Mouse (Mus musculus) cerebellum, adult 9-10 months (tissue): ENCODE measurements at regions not wholly inside any gene's neighbourhood (a gene's known extent, or its start where the extent isn't known, plus 50 kb on each side); places are given as distances from the start of the nearest gene placed in this dataset.
A peak's percentile ranks its signal among the peaks of the same experiment; 100 is the strongest.

ENCODE experiments used
- DNase-seq: peaks from one replicate; pipeline ENCODE4 v3.0.0; 2022

DNA sequence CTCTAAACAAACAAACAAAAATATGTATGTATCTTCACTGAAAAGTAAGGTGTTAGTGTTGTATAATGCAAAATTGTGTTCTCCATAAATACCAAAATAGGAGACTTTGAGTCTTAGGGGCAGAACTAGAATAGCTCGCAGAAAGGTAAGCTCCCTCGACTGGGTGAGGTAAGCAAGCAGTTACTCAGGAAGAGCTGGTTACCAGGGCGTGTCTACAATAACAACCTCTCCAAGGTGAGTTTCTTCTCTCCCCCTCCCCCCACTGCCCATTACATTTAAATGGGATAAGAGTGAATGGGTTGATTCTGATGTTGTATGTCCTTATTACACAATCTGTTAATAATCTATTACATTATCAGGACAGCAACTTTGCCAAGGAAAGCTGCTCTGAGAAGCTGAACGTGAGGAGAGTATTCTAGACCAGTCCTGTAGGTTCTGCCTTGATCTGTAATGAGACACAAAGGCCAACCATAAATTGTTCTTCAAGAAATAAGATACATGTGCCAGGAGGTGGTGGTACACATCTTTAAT is 125.2 kb upstream of the Zfand5 start:
- DNase-seq, result no peak

DNA sequence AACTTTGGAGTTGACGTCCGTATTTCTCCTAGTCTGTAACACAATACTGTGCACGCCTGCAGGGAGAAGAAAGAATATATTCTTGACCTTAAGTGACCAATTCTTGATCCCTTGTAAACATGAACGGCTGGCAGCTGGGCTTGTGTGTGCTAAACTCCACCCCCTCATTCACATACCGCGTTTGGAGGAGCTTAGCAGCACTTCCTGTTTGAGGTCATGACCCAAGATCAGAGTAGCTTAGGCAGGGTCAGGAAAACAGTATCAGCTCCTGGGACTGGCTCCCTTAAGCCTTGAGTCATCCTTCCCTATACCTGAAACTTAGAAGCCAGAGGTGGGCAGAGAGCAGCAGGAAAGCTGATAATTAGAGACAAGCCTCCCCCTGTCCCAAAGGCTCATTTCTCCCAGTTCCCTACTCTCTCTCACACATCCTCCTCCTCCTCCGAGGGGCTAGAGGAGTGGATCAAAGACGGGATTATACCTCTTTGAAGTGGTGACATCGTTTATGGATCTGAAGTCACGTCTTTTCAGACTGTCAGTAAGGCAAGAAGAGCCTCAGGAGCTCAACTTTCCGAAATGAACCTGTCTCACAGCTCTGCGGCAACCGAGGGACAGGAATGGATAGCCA is 127.3 kb upstream of the Zfand5 start:
- no peak for DNase-seq

DNA sequence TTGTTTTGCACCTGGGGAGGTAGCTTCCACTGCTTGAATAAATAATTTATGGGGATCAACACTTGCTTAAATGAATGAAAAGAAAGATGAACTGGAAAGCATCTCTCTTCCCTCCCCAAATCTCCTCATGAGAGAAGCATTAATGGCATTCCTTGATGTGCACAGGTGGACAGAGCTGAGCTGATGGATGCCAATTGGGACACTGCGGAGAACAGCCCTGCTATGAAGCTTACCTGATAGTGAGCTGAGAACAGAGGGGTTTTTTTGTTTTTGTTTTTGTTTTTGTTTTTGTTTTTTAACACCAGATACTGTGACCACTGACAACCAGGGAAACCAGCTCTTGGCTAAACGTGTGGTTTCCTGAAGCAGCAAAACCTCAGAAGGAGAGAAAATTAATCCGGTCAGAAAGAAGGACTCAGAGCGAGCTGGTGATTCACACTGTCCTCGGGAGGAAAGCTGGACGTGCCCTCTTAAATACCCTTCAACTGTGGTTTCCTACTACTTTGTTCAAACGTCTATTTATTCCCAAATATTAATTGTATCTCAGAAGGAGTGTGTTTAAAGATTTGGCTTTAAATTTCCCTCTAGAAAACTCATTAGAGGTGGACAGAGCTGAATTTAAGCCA is 128.0 kb upstream of the Zfand5 start:
- no peak for DNase-seq

DNA sequence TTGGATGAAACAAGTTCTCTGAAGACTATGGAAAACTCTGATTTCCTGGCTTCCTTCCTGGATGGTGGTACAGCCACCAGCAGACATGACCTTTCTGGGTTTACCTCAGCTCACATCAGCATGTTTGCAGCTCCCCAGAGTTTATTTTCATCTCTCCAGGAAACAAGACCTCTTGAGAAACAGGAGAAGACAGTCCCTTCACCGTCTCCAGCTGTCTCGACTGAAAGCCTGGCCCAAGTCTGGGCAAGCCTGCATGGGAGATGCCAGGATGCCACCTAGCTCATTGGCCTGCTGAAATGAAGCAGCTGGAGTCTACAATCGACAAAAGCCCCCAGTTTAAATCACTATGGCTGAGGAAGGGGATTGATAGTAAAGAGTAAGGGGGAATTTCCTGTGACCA is 131.6 kb upstream of the Zfand5 start:
- DNase-seq, result no peak

DNA sequence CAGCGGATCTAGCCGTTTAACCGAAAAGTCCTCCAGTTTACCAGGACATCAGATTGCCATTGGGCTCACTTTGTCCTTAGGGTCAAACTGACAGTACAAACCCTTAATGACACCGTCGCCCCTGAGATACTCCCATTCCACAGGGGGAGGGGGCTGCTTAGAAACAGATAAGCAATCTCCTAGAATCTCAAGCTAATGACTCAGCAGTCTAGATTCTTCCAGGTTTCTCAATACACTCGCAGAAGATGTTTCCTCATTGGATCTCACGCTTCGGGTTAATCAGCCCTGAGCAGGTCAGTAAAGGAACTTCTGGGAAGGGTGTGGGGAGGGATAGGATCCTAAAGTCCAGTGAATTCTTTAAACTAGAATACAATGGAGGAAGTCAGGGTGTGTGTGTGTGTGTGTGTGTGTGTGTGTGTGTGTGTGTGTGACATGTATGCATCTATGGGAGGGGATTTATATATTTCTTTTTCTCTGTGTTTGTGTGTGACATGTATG is 133.0 kb upstream of the Zfand5 start:
- no peak for DNase-seq

DNA sequence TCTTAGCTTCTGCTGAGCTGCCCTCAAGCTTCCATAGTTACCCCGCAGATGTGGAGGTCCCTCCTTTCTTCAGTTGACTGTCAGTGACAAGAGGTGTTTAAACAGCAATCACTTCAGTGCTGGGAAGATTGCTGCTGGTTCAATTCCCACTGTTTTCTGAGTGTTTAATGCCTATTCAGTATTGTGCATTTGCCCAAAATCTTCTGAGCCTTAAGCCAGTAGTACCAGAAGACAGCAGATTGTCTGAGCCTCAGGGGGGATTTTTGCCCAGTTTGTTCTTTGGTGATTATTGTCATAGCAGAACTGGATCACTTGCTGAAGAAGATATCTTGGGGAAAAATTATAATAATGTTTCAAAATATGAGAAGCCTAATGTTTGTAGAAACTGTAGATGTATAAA is 135.3 kb upstream of the Zfand5 start:
- DNase-seq, result peak; percentile 79

DNA sequence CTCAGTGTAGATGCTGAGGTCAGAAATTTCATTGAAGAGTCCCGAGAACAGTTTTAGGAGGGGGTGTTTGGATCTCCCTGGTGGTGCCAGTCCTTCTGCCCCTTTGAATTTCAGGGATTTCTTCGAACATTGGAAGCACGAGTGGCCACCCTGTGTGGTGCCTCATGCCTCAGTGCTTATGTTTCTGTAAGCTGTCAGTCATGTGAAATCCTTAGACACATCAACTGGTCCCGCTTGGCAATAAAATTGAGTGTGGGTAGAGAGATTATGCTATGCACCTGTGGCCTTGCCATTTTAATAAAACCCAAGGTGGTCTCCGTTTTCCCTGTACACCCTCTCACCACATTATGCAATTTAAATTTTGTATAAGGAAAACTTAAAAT is 136.1 kb upstream of the Zfand5 start:
- DNase-seq, result peak; percentile 82

DNA sequence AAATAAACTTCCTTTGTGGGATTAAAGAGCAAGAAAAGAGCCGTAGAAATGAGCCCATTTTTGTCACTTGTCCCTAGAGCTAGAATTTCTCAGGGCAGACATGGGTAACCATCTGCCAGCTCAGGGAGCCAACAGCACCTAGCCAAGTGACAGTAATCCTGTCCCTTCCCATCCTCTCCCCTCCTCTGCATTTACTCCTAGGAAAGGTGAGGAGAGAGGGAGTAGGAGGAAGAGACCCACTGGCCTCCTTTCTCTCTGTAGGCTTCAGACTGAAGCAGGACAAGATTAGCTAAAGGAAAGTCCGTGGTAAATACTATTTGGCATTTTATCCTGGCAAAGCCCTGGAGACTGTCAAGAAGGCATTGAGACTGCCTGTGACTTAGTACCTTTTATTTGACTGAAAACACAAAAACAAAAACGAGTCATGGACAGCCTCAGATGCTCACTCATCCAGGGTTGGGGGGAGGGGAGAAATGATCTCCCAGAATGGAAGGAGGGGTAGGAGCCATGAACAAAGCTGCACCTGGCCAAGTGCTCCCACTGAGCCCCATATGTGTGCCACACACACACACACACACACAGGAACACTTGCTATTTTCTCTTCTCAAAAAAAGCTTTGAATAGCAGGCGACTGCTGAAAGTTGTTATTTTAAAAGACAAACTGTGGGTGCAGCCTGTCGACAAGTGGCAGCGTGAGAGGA is 136.6 kb upstream of the Zfand5 start:
- peak; percentile 91 for DNase-seq

DNA sequence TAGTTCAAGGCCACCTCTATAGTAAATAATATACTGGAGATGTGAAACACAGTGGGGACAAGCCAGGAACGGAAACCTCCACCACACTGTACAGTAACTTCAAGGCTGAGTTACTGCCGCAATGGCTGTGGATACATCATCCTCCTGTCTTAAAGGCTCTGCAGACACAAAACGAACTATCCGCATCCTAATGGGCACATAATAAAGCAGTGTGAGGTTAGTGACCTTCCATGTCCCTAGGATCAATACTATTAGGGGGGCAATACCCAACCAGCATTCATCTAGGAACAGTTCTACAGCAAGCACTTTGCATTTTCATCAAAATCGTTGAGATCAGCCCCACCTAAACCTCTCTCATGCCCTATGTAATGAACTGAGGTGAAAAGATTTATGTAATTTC is 142.4 kb upstream of the Zfand5 start:
- no peak for DNase-seq

DNA sequence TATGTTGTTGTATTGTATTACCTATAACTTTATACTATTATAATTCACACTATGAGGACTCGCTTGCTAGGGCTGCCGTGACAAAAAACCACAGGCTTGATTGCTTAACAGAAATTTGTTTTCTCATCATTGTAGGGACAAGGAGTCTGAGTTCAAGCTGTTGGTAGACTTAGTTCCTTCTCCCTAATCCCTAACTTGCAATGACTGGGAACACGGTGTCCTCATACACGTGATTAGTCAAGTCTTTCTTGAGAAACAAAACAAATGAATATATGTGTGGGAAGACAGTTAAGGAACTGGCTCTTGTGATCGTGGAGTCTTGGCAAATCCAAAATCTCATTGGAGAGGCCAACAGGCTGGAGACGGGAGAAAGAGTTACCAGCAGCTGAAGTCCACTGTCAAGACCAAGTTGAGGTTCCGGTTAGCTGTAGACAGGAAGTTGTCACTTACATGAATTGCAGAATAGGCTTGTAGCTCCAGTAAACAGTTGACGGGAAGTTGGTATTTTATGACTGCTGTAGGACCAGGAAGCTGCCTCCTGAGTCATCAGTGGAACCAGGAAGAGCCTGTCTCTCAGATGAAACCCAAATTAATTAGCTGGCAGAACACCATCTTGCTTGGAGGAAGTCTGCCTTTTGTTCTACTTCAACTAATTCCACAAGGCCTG is 144.9 kb upstream of the Zfand5 start:
- no peak for DNase-seq

DNA sequence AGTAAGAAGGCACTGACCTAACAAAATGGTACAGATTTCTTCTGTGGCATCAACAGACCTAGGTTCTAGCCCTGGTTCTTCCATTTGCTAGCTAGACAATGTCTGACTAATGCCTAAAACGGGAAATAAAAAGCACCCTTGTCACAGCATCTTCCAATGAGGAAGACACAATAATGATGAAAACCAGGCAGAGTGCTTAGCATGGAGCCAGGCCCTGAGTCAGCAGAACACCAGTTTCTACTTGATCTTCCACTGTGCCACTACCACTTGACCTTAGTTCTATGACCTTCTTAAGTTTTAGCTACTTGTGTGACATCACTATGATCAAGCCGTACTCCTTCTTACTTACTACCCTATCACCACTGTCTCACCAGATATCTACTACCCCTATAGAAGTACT is 145.4 kb upstream of the Zfand5 start:
- no peak for DNase-seq

DNA sequence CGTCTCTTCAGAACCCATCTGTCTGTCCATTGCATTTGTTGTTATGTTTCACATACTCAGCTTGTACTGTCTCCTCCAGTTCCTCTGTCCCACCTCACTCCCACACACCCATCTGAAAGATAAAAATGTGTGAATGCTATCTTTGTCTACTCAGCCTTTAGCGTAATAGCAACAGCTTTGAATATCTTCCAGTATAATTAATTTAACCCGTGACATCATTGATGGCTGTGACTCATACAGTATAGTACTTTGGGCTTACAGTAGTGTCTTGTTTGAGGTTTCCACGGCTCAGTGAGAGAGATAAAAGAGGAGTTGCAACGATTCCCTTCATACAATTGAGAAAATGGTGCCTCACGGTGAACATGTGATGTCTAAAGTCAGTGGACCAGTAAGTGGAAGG is 152.6 kb upstream of the Zfand5 start:
- no peak for DNase-seq

DNA sequence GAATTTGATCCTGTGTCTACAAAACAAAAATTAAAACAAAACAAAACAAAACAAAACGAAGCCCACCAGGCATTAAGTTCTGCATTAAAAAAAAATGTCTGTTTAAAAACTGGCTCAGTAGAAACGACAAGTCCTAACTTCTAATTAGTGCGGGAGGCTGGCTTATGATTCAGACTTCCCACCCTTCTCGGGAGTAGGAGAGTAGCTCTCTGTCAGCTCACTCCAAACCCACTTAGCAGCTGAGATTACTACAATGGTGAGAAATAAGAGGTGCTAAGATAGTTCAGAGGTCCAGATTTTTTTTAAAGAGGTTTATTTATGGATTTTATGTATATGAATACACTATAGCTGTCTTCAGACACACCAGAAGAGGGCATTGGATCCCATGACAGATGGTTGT is 153.3 kb upstream of the Zfand5 start:
- no peak for DNase-seq

DNA sequence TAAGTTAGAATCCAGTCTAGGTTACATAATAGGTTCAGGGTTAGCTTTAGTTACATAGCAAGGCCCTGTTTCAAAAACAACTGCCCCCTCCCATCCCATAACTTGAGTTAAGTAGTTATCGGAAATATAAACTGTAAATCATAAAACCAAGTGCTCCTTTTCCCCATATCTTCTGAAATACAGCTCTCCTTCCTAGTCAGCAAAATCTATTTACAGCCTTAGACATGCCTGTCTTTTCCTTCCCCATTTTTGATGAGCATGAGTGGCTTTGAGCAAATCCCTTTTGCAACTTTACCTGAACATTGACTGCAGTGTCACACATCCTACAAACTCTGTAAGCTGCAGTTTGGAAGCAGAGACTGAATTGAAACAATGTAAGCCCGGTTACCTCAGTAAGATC is 156.4 kb upstream of the Zfand5 start:
- DNase-seq, result no peak

DNA sequence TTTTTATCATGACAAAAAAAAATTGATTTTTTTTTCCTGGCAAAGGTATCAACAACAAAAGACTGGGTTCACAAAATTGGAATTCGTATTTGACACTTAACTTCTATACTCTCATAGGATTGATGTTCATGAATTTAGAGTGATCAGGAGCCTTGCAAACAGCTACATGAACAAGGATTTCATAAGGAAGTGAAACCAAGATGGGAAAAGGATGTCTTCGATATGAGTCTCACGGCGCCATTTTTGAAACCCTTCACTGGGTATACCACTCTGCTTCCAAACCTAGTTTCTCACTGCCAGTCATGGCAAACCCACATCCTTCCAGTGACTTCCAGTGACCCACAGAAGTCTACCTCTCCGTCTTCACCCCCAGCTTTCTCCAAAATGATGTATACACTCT is 157.8 kb upstream of the Tmc1 start:
- DNase-seq, result no peak

DNA sequence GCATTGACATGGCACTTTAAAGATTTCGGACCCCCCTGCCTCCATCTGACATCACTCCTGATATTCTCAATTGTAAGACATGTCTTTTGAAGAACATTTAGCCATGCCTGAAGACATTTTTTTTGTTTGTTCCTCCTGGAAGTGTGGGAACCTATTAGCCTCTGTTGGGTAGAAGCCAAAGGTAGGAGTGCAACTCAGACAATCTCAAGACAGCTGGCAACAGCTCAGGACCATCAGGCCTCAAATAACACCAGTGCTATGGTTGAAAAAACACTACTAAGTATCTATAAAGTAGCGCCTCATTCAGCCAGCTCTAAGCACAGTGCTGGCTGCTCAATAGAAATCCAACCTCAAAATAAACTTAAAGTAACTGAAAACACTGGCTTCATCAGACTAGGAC is 154.3 kb upstream of the Tmc1 start:
- no peak for DNase-seq

DNA sequence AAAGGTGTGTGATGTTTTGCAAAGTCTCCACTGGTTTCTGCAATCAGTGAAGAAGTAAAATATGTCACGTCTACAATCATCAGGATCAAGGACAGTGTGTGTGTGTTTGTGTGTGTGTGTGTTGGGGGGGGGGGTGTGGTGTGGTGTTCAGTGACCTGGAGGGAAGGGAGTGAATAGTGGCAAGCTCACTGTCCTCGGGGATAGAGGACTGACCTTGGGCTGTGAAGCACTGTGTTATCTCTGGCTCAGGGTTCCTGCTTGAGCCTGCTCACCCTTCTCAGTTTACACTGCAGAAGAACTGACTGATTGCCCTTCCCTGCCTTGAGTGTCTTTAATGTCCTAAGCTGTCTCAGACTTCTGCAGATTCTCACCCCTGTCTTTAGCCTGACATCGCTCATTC is 153.7 kb upstream of the Tmc1 start:
- no peak for DNase-seq

DNA sequence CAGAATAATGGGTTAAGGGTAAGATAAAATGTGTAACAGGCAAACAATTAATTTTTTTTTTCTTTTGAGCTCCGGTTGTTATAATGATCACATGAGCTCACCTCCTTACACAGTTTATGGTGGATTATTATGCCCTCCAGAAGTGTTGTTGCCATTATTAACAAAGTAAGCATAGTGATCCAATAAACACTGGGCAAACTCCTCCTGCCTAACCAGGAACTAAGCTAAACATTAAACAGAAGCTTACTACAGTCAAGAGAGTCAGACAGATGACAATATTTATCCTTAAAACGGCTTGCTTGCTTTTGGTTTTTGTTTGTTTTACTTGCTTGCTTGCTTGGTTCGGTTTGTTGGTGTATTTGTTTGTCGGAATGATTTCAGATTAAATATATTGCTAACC is 153.3 kb upstream of the Tmc1 start:
- no peak for DNase-seq

DNA sequence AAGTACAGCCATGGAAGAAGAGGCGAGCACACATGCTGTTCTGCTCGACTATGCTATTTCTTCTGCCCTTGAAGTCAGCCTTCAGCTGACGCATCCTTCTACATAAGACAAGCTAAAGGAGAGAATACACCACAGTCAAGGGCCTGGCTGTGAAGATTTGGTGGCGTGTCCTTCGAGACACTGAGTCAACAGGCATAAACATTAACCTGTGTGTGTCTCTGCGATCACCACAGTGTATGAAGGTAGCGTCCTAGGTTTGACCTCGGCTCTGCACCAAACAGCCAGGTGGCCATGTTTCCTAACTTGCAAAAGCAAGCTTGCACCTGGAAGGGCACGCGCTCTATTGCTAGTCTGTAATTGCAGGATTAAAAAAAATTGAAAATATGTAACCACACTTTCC is 152.8 kb upstream of the Tmc1 start:
- no peak for DNase-seq

DNA sequence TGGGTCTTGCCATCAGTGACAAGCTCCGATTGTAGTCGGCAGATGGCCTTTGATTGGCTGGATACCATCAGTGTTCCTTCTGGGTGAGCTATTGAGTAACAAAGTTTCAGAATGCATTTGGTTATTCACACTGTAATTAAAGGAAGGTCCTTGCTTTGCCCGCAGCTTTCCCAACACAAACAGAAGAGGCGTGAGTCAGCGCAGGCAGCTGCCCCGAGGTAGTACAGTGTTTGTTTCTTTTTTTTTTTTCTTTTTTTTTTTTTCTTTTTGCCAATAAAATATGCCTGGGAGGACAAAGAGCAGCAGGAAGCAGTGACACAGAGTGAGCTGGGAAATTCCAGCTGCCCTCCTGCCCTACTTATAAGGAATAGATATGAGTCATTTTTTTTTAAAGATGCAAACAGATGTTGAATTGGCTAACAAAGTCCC is 152.3 kb upstream of the Tmc1 start:
- no peak for DNase-seq

DNA sequence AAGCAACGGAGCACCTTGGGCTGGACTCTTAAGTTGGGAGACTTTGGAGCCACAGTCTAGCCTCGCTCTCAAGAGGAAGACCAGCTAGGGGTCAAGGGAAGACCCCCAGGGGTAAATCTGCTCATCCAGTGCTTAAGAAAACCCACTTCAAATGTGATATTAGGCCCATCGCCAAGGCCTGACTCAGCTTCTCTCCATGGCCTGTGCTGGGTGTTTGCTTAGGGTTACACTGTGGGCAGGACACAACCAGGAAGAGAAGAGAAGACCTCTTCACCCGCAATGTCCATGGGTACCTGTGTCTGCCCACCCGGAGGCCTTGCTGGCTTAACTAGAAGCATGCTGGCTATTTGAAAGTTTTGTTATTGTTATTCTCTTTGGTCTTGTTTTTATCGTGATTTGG is 151.0 kb upstream of the Tmc1 start:
- DNase-seq, result no peak

DNA sequence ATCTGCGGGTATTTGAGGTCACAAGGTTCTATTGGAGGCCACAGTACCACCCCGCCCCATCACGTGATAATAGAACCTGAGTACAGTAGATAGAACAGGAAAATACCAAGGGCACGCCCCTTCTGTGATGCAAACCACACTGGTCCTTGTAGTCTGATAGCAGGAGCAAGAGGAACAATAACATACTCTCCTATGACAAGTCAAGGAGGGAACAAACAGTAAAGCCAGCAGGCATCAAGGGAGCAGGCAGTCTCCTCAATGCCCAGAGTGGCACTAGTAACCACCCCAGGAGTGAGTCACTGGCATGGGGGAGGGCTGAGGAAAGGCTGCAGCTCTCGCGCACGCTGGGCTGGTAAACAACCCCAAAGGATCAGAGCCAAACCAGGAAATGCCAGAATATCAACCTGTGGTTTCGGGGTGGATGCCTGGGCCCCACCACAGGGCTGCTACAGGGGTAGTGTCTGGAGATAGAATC is 150.5 kb upstream of the Tmc1 start:
- peak; percentile 9 for DNase-seq

DNA sequence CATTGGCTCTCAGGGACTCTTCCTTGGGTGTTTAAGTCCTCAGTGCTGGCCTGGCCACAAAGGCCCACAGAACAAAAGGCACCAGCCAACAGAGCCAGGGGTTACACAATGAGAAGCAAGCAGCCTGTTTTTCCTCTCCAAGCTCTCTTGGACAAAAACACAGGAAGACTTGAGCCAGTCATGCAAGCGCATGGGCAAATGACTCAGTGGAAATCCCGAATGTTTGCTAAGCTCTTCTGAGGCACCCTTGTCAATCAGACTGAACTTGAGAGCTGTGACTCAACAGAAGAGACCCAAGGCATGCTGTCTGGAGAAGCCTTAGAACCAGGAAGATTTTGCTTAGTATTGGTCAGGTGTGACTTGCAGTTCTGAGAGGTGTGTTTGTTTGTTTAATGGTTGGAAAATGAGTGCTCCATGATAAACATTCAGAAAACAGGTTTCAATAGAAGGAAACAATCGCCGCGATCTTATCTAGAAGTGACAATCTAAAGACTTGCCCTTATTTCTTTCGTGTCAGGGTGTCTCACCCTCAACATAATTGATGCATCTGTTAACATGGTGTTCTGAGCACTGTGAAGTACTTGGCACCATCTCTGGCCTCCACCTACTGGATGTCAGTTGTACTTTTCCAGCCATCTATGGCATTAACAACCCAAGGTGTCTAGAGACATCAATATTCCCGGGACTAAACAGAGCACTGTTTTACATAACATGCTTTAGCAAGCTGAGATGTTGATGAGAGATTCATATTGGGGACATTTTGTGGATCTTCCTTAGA is 124.0 kb upstream of the Tmc1 start:
- no peak for DNase-seq
